13 mouse cellular contexts compared by ENCODE assay signal in the genomic region with DNA sequence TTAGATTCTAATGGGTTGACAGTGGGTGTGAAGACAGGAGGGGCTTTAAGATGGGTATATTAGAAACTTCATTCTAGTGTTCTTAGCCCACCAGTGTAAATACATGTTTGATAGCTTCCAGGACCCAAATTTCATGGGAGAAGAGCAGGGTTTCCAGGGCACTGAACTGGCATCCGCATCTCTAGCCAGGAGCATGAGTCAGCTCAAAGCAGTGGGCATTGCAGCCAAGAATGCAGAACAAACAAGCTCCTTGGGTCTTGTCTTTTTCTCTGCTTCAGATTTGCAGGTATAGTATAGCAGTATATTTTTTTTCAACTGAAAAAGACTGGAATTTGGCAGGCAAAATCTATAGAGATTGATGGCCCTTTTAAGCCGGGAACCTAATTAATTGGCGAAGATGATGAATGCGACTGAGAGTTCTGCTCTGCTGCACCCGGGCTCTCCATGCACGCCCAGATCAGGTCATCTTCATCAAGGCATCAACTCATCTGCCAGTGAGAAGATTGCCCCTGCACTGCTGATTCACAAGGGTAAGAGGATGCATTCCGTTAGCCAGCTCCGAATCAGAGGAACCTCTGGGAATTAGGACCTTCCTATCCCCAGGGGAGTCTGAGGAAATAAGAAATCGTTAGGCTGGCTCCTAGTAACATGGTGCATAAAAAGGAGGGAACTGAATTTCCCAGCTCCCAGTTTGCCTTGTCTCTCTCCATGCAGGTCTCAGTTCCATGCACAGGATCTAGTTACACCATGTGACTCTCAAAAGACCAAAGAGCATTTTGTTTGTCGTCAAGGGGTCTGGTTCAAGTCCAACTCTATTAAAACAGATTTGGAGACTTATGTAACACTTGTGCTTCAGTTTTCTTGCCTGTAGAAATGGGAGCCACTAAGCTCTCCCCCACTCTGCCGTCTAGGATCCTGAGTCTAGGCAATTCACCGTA.
A peak's percentile ranks its signal among the peaks of the same experiment; 100 is the strongest.
DNase-seq lines count a peak whose midpoint lies in the region; ATAC-seq lines count a peak whose summit lies in the region.
"Had no signal": no experiment of that assay in that cellular context is flagged by ENCODE, and none has a peak within 500 bp of the region (broad histone marks: within the 10 kb centered on the region; RNA-seq: fewer than 3 reads in every experiment).

No protein-coding gene starts in this region.

- no peak overlapping the region for H3K27ac ChIP-seq in kidney, embryonic 16.5 days (ENCODE audit: low read length)
- H3K27ac ChIP-seq in hindbrain, embryonic 14.5 days = no peak overlapping the region
- H3K27ac ChIP-seq in intestine, embryonic 16.5 days (ENCODE audit: low read length) = no peak overlapping the region
- H3K27ac ChIP-seq: limb, embryonic 12.5 days had no signal

- H3K9ac ChIP-seq in kidney, embryonic 16.5 days (replicated peaks; ENCODE audit: low read length) = no peak overlapping the region
- no peak overlapping the region for H3K9ac ChIP-seq in hindbrain, embryonic 14.5 days
- H3K9ac ChIP-seq in intestine, embryonic 16.5 days (ENCODE audit: low read depth, low read length) = no peak overlapping the region
- H3K9ac ChIP-seq: limb, embryonic 12.5 days; lung, embryonic 14.5 days had no signal

- 49% methylated on average over 12 of the region's 12 CpGs for WGBS in kidney, embryonic 16.5 days
- 48% methylated on average over 12 of the region's 12 CpGs for WGBS in hindbrain, embryonic 14.5 days
- WGBS in intestine, embryonic 16.5 days = 76% methylated on average over 12 of the region's 12 CpGs

- peak; percentile 42; the same call in 1 of the 2 replicates for ATAC-seq in kidney, embryonic 16.5 days (ENCODE audit: low FRiP score, low TSS enrichment)
- ATAC-seq in hindbrain, embryonic 14.5 days (ENCODE audit: low FRiP score) = peak; percentile 29; the same call in 1 of the 2 replicates
- ATAC-seq in intestine, embryonic 16.5 days = no peak

- H3K9me3 ChIP-seq in kidney, embryonic 16.5 days (ENCODE audit: low read length) = no peaks in the 10 kb centered on the region
- no peaks in the 10 kb centered on the region for H3K9me3 ChIP-seq in hindbrain, embryonic 14.5 days (ENCODE audit: control insufficient read depth, low read length)
- H3K9me3 ChIP-seq in intestine, embryonic 16.5 days (ENCODE audit: control insufficient read depth, low read length) = no peaks in the 10 kb centered on the region
- H3K9me3 ChIP-seq: limb, embryonic 12.5 days had no signal

- no peaks in the 10 kb centered on the region for H3K4me1 ChIP-seq in kidney, embryonic 16.5 days (ENCODE audit: insufficient read depth, low read length)
- peaks cover 13% of the 10 kb centered on the region; the same call in 1 of the 2 replicates for H3K4me1 ChIP-seq in hindbrain, embryonic 14.5 days (replicated peaks; ENCODE audit: control insufficient read depth, insufficient read depth, low read length)
- H3K4me1 ChIP-seq in intestine, embryonic 16.5 days (ENCODE audit: control insufficient read depth, insufficient read depth, low read length) = no peaks in the 10 kb centered on the region
- H3K4me1 ChIP-seq: limb, embryonic 12.5 days had no signal

- no peaks in the 10 kb centered on the region for H3K36me3 ChIP-seq in kidney, embryonic 16.5 days (ENCODE audit: insufficient read depth, low read length)
- no peaks in the 10 kb centered on the region for H3K36me3 ChIP-seq in hindbrain, embryonic 14.5 days (replicated peaks; ENCODE audit: control insufficient read depth, insufficient read depth)
- no peaks in the 10 kb centered on the region for H3K36me3 ChIP-seq in intestine, embryonic 16.5 days (ENCODE audit: control insufficient read depth, insufficient read depth, low read length)
- H3K36me3 ChIP-seq: limb, embryonic 12.5 days had no signal

- no peaks in the 10 kb centered on the region for H3K27me3 ChIP-seq in kidney, embryonic 16.5 days (ENCODE audit: insufficient read depth, low read length)
- no peaks in the 10 kb centered on the region for H3K27me3 ChIP-seq in hindbrain, embryonic 14.5 days (ENCODE audit: control insufficient read depth, insufficient read depth, low read length)
- no peaks in the 10 kb centered on the region for H3K27me3 ChIP-seq in intestine, embryonic 16.5 days (replicated peaks; ENCODE audit: control insufficient read depth, insufficient read depth, low read length)
- H3K27me3 ChIP-seq: limb, embryonic 12.5 days had no signal

- no peak for DNase-seq in kidney, postnatal 10 days
- peak; percentile 70 for DNase-seq in Muller cell, postnatal 12 days (ENCODE audit: inconsistent ontology term)
- peak; percentile 35 for DNase-seq in cerebellum, adult 11 months
- peak; percentile 30 for DNase-seq in hindbrain, embryonic 14.5 days (ENCODE audit: low spot score)
- DNase-seq in layer of hippocampus, adult 8-10 months (ENCODE audit: low spot score in 2 of 2) = no peak
- DNase-seq in frontal cortex, adult 2 months (ENCODE audit: extremely low spot score in 1 of 2, low spot score in 1 of 2) = no peak
- DNase-seq: gastrocnemius, postnatal 25 days; heart, postnatal 10 days; lung, embryonic 14.5 days had no signal

- H3K4me2 ChIP-seq in kidney, embryonic 16.5 days (replicated peaks; ENCODE audit: low read depth, low read length) = no peak overlapping the region
- no peak overlapping the region for H3K4me2 ChIP-seq in hindbrain, embryonic 14.5 days (replicated peaks)
- H3K4me2 ChIP-seq in intestine, embryonic 16.5 days (ENCODE audit: low read depth, low read length) = no peak overlapping the region
- H3K4me2 ChIP-seq: limb, embryonic 12.5 days; lung, embryonic 14.5 days had no signal

- H3K4me3 ChIP-seq in kidney, embryonic 16.5 days (ENCODE audit: low read length) = no peak overlapping the region
- H3K4me3 ChIP-seq in hindbrain, embryonic 14.5 days (replicated peaks; ENCODE audit: low read length) = no peak overlapping the region
- H3K4me3 ChIP-seq in intestine, embryonic 16.5 days (ENCODE audit: low read length) = no peak overlapping the region
- H3K4me3 ChIP-seq: erythroblast, embryonic 14.5 days; limb, embryonic 12.5 days had no signal

Comparison
In these comparisons a context has a peak if more than half of its experiments do, and no peak if none do; other contexts are left out.
1. DNase-seq: peak in Muller cell, postnatal 12 days (single experiment), cerebellum, adult 11 months (single experiment) and hindbrain, embryonic 14.5 days (single experiment); none in kidney, postnatal 10 days (single experiment), layer of hippocampus, adult 8-10 months (0 of 2) and frontal cortex, adult 2 months (0 of 2).